Mouse (Mus musculus): ENCODE results near the gene Gpr180. TPM values are rescaled to one million over a fixed set of nuclear protein-coding genes. Genes with fewer than 3 reads are reported as not detected.

Gene Gpr180
- polyA plus RNA-seq, 1 experiment = 21.9 TPM

GRCm38 (mm10) chr14:118161751-118162150 lies 24.8 kb downstream of the Gpr180 start:
- TF ChIP-seq CTCF (IDR thresholded peaks at IDR 0.05; ENCODE audit: borderline replicate concordance, control insufficient read depth, extremely low read depth, insufficient read depth, low read length, poor library complexity) (no peak), POLR2A (IDR thresholded peaks at IDR 0.05; ENCODE audit: control insufficient read depth, extremely low read depth, insufficient read depth, low read length, poor library complexity) (no peak)
- Histone ChIP-seq H3K4me3 (ENCODE audit: control insufficient read depth, insufficient read depth, low read length) (no peak overlapping the region), H3K36me3 (ENCODE audit: control insufficient read depth, insufficient read depth, low read length) (peaks cover 11% of the 10 kb centered on the region; the same call in 1 of the 2 replicates), H3K27ac (ENCODE audit: control insufficient read depth, insufficient read depth, low read length) (no peak overlapping the region), H3K27me3 (ENCODE audit: control insufficient read depth, insufficient read depth, low read length) (no peaks in the 10 kb centered on the region), H3K4me1 (replicated peaks; ENCODE audit: control insufficient read depth, insufficient read depth, low read length) (no peaks in the 10 kb centered on the region)
- DNase-seq = no peak
- 94% methylated on average over 3 of the region's 3 CpGs for WGBS

GRCm38 (mm10) chr14:118162640-118163039 lies 25.7 kb downstream of the Gpr180 start:
- WGBS = 93% methylated on average over 14 of the region's 14 CpGs
- Histone ChIP-seq H3K27ac (ENCODE audit: control insufficient read depth, insufficient read depth, low read length) (no peak overlapping the region), H3K27me3 (ENCODE audit: control insufficient read depth, insufficient read depth, low read length) (no peaks in the 10 kb centered on the region), H3K36me3 (ENCODE audit: control insufficient read depth, insufficient read depth, low read length) (peaks cover 11% of the 10 kb centered on the region; the same call in 1 of the 2 replicates), H3K4me3 (ENCODE audit: control insufficient read depth, insufficient read depth, low read length) (no peak overlapping the region), H3K4me1 (replicated peaks; ENCODE audit: control insufficient read depth, insufficient read depth, low read length) (no peaks in the 10 kb centered on the region)
- no peak for DNase-seq
- no peak for TF ChIP-seq POLR2A (IDR thresholded peaks at IDR 0.05; ENCODE audit: control insufficient read depth, extremely low read depth, insufficient read depth, low read length, poor library complexity)
- no peak for TF ChIP-seq CTCF (IDR thresholded peaks at IDR 0.05; ENCODE audit: borderline replicate concordance, control insufficient read depth, extremely low read depth, insufficient read depth, low read length, poor library complexity)

GRCm38 (mm10) chr14:118168776-118169175 lies 31.8 kb downstream of the Gpr180 start:
- WGBS = 97% methylated on average over 4 of the region's 4 CpGs
- H3K27ac ChIP-seq (ENCODE audit: control insufficient read depth, insufficient read depth, low read length) = no peak overlapping the region
- peaks cover 2% of the 10 kb centered on the region; the same call in 1 of the 2 replicates for H3K4me1 ChIP-seq (replicated peaks; ENCODE audit: control insufficient read depth, insufficient read depth, low read length)
- H3K36me3 ChIP-seq (ENCODE audit: control insufficient read depth, insufficient read depth, low read length) = no peaks in the 10 kb centered on the region
- no peak overlapping the region for H3K4me3 ChIP-seq (ENCODE audit: control insufficient read depth, insufficient read depth, low read length)
- no peak for TF ChIP-seq POLR2A (IDR thresholded peaks at IDR 0.05; ENCODE audit: control insufficient read depth, extremely low read depth, insufficient read depth, low read length, poor library complexity)
- no peak for TF ChIP-seq CTCF (IDR thresholded peaks at IDR 0.05; ENCODE audit: borderline replicate concordance, control insufficient read depth, extremely low read depth, insufficient read depth, low read length, poor library complexity)
- no peaks in the 10 kb centered on the region for H3K27me3 ChIP-seq (ENCODE audit: control insufficient read depth, insufficient read depth, low read length)
- DNase-seq = no peak

- Histone ChIP-seq H3K27me3 (ENCODE audit: control insufficient read depth, insufficient read depth, low read length) (no peaks in the 10 kb centered on the region), H3K36me3 (ENCODE audit: control insufficient read depth, insufficient read depth, low read length) (no peaks in the 10 kb centered on the region), H3K4me1 (replicated peaks; ENCODE audit: control insufficient read depth, insufficient read depth, low read length) (peaks cover 6% of the 10 kb centered on the region; the same call in 1 of the 2 replicates), H3K4me3 (ENCODE audit: control insufficient read depth, insufficient read depth, low read length) (no peak overlapping the region), H3K27ac (ENCODE audit: control insufficient read depth, insufficient read depth, low read length) (no peak overlapping the region)
- 41% methylated on average over 11 of the region's 11 CpGs for WGBS
- DNase-seq = peak; percentile 7
- no peak for TF ChIP-seq POLR2A (IDR thresholded peaks at IDR 0.05; ENCODE audit: control insufficient read depth, extremely low read depth, insufficient read depth, low read length, poor library complexity)
- TF ChIP-seq CTCF (IDR thresholded peaks at IDR 0.05; ENCODE audit: borderline replicate concordance, control insufficient read depth, extremely low read depth, insufficient read depth, low read length, poor library complexity) = no peak
These were observed 36.7 kb downstream of the Gpr180 start for GRCm38 (mm10) chr14:118173590-118174203.

GRCm38 (mm10) chr14:118175071-118175693 lies 38.2 kb downstream of the Gpr180 start:
- Histone ChIP-seq H3K27ac (ENCODE audit: control insufficient read depth, insufficient read depth, low read length) (no peak overlapping the region), H3K27me3 (ENCODE audit: control insufficient read depth, insufficient read depth, low read length) (no peaks in the 10 kb centered on the region), H3K4me3 (ENCODE audit: control insufficient read depth, insufficient read depth, low read length) (no peak overlapping the region), H3K4me1 (replicated peaks; ENCODE audit: control insufficient read depth, insufficient read depth, low read length) (peaks cover 10% of the 10 kb centered on the region), H3K36me3 (ENCODE audit: control insufficient read depth, insufficient read depth, low read length) (no peaks in the 10 kb centered on the region)
- WGBS = 94% methylated on average over 30 of the region's 30 CpGs
- TF ChIP-seq CTCF (IDR thresholded peaks at IDR 0.05; ENCODE audit: borderline replicate concordance, control insufficient read depth, extremely low read depth, insufficient read depth, low read length, poor library complexity) (no peak), POLR2A (IDR thresholded peaks at IDR 0.05; ENCODE audit: control insufficient read depth, extremely low read depth, insufficient read depth, low read length, poor library complexity) (no peak)
- DNase-seq = no peak

- Histone ChIP-seq H3K27ac (ENCODE audit: control insufficient read depth, insufficient read depth, low read length) (no peak overlapping the region), H3K36me3 (ENCODE audit: control insufficient read depth, insufficient read depth, low read length) (no peaks in the 10 kb centered on the region), H3K4me3 (ENCODE audit: control insufficient read depth, insufficient read depth, low read length) (no peak overlapping the region), H3K4me1 (replicated peaks; ENCODE audit: control insufficient read depth, insufficient read depth, low read length) (peaks cover 11% of the 10 kb centered on the region), H3K27me3 (ENCODE audit: control insufficient read depth, insufficient read depth, low read length) (no peaks in the 10 kb centered on the region)
- no peak for DNase-seq
- WGBS = 95% methylated on average over 12 of the region's 12 CpGs
- TF ChIP-seq CTCF (IDR thresholded peaks at IDR 0.05; ENCODE audit: borderline replicate concordance, control insufficient read depth, extremely low read depth, insufficient read depth, low read length, poor library complexity) (no peak), POLR2A (IDR thresholded peaks at IDR 0.05; ENCODE audit: control insufficient read depth, extremely low read depth, insufficient read depth, low read length, poor library complexity) (no peak)
These were observed 38.7 kb downstream of the Gpr180 start for GRCm38 (mm10) chr14:118175694-118176085.
